Mouse (Mus musculus) inflammation-experienced regulatory T-cells, adult 6 months (primary cell): ENCODE results near the gene Hao2. TPM values are rescaled to one million over a fixed set of nuclear protein-coding genes. Genes with fewer than 3 reads are reported as not detected.

Source experiments
- ATAC-seq: one replicate; pipeline ENCODE4 v1.8.0; 2017
- polyA plus RNA-seq, 3 experiments: library from polyadenylated mRNA; unstranded; fragments of 100-300 nt; shearing (Covaris generic); gene quantifications; one replicate each; pipeline ENCODE4 v1.2.1; 2017

The Hao2 gene
- polyA plus RNA-seq, 3 experiments from 2014 or later = not detected

- ATAC-seq = no peak
Observed at GRCm38 (mm10) chr3:98855160-98855559, 37.9 kb downstream of the Hao2 start.

- ATAC-seq = no peak
Observed at GRCm38 (mm10) chr3:98853685-98854084, 39.4 kb downstream of the Hao2 start.

GRCm38 (mm10) chr3:98853051-98853450, 40.0 kb downstream of the Hao2 start:
- ATAC-seq = no peak

- ATAC-seq = no peak
Observed at GRCm38 (mm10) chr3:98852631-98853030, 40.4 kb downstream of the Hao2 start.

- ATAC-seq = no peak
Observed at GRCm38 (mm10) chr3:98851853-98852252, 41.2 kb downstream of the Hao2 start.

- no peak for ATAC-seq
Observed at GRCm38 (mm10) chr3:98850262-98850661, 42.8 kb downstream of the Hao2 start.

GRCm38 (mm10) chr3:98848898-98849297, 44.1 kb downstream of the Hao2 start:
- no peak for ATAC-seq

Other genes with a start within 250 kb of the Hao2 start
- not detected for gene Hsd3b2, start 168.7 kb downstream of the Hao2 start, polyA plus RNA-seq
- gene Hsd3b3, start 130.1 kb downstream of the Hao2 start, polyA plus RNA-seq = under 1 TPM in 1 of 3 experiments, not detected in 2; 0.19 TPM
- gene Hsd3b6, start 78.8 kb downstream of the Hao2 start, polyA plus RNA-seq = not detected
- not detected for gene Hsd3b1, start 33.4 kb downstream of the Hao2 start, polyA plus RNA-seq
- 10 to 100 TPM in 1 of 3 experiments, 1 to 10 TPM in 2; 6.0 to 11.5 (median 6.7) TPM for gene Wars2, start 247.8 kb upstream of the Hao2 start, polyA plus RNA-seq